Mouse (Mus musculus): Measurements from ENCODE around the gene Slc17a1. TPM values are rescaled to one million over a fixed set of nuclear protein-coding genes. Genes with fewer than 3 reads are reported as not detected.

Slc17a1 gene
- not detected for total RNA-seq (2021)
- long read RNA-seq, experiment 1, result 0 reads
- long read RNA-seq, experiment 2, result 0 reads

- no peak for DNase-seq
Measured at GRCm38 (mm10) chr13:23867405-23867804, at the start of gene Slc17a1. TSS of gene Slc17a1 (plus strand) at chr13:23867750.

DNA sequence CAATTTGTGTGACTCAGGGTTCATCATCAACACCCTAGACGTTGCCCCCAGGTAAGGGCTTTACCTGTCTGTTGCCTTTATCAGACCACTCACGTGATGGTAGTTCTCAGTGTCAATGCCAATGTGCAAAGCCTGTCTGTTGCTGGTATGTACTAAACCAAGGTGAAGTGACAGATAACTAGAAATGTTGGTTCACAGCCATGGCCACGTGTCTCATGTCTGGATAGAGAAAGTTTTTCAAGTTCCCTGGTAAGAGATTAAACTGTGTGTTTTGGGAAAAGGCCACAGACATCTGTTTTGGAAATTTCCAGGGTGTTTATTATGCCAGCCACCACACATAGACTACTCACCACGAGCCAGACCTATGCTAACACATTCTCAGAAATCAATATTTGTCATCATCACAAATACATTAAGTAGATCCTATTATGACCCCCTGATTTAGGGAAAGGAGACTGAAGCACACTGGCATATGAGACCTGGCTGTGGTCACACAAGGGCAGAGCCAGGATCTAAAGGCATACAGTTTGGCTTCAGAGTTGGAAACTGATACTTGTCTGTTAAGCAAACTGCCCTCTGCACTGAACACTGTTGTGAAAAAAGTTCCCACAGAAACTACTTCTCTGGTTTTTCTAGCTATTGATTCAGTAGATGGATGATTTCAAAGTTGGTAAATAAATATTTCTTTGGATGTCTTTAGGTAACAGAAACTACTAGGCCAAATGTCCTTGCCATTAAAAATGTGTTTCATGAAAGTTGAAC lies 47.2 kb upstream of the Slc17a1 start:
- DNase-seq, result no peak

DNA sequence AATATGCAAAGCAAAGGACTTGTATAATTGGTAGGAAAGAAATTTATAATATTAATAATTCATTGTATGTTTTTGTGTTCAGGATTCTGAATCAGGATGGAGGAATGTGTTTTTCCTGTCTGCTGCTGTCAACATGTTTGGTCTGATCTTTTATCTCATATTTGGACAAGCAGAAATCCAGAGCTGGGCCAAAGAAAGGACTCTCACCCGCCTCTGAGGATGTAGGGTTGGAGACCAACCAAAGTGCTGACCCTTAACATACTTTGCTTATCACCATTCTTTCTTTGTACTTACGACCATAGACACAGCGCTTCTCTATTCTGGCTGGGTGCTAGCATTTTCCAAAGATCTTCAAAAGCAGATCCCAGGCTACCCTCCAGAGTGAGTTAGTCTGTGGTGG lies 45.3 kb upstream of the Slc17a1 start:
- no peak for DNase-seq

DNA sequence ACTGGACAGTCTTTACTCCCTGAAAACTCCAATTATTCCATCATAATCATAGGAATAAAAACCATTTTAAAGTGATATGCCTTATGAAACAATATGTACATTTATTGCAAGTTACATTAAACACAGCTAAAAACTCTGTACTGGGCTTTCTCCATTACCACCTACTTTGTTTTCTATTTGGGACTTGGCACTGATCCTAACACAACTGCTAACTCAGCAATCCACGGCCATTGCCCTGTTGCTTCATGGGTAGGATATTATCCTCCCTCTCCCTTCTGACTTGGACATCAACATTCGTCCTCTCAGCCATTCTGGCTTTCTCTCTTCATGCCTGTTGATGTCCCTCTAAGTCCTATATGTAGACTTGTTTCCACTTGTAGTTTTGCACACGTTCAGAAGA lies 40.9 kb upstream of the Slc17a1 start:
- DNase-seq, result no peak

DNA sequence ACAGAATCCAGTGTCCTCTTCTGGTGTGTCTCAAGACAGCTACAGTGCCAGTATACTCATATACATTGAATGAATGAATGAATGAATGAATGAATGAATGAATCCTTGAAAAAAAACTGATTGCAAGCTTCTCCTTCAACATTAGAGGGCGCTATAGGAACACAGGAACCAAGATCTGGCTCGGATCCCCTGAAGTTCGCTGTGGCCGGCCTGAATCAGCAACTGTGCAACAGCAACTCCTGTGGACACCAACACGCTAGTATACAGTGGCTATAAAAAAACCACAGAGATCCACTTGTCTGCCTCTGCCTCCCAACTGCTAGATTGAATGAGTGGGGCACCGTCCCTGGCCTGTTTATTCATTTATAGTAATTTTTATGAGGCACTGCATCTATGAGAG lies 34.5 kb upstream of the Slc17a1 start:
- peak; percentile 22 to 54 for DNase-seq

- no peak for DNase-seq
Measured at GRCm38 (mm10) chr13:23834836-23835235, 32.7 kb upstream of the Slc17a1 start.

GRCm38 (mm10) chr13:23836630-23837029 lies 30.9 kb upstream of the Slc17a1 start:
- no peak for DNase-seq

GRCm38 (mm10) chr13:23839308-23839707 lies 28.2 kb upstream of the Slc17a1 start, which contains the start of gene Slc17a3:
TSS of gene Slc17a3 (plus strand) at chr13:23839434.
- DNase-seq, result no peak

DNA sequence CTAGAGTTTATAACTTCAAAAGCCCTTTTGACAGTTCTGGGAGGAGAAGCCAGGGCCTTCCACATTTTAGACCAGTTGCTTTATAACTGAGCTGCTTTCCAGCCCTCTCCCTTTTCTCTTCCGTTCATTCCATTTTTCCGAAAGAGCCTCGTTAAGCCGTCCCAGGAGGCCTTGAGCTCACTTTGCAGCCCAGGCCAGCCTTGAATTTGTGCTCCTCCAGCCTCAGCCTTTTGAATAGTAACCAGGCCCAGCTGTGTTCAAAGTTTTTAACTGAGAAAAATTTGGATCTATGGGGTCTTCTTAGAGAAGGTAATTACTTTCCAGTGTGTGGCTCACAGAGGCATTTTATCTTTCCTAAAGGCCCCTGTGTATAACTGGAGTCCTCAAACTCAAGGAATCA lies 21.7 kb upstream of the Slc17a1 start:
- no peak for DNase-seq

GRCm38 (mm10) chr13:23849299-23849698 lies 18.3 kb upstream of the Slc17a1 start:
- DNase-seq, result no peak

DNA sequence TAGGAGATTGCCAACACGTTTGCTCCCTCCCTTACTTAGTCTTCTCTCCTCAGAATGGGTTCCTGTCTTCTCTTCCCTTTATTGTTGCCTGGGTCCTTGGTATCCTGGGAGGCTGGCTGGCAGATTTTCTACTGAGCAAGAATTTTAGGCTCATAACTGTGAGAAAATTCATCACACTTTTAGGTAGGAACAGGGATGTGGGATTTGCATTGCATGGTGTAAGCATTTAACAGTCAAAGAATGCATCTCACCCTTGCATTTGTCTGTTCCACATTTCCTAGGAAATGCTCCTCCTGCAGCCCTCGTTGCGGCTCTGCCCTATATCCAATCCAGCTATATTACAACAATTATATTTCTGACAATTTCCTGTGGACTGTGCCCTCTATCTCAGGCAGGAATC lies 11.1 kb upstream of the Slc17a1 start:
- no peak for DNase-seq

DNA sequence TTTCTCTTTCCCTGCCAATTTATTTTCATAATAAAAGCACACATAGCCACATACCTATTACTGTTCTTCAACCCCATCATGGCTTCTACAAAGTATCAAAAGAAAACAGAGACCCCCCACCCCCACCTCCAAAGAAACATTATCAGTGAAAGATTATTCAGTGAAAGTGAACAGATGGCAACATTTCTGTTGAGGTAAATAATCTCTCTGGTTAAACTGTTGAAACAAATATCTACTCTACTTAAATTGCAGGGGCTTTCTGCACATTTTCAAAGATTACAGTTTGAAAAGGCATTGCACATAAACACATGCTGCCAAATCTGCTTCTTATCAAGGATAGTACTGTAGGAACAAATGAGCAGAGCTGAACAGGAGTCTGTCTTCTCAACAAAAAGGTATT lies 5.7 kb upstream of the Slc17a1 start:
- no peak for DNase-seq

DNA sequence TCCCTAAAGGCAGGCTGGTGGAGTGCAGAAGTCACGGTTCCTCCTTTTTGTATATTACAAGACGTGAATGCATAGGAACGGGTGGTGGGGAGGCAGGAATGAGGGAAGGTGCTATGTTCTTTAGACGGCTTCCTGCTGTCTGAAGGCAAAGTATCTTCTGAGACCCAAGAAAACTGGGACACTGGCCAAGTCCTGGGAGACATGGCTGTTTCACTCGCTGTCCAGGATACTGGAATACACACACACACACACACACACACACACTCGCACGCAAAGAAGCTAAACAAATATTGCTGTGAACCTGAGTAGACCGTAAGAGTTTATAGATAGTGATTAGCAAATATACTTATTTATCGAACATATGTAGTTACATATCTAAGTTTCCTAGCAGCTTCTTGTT lies 2.8 kb upstream of the Slc17a1 start:
- DNase-seq, result no peak

GRCm38 (mm10) chr13:23866086-23866710 lies 1.4 kb upstream of the Slc17a1 start:
- DNase-seq, result peak; percentile 3 to 6

DNA sequence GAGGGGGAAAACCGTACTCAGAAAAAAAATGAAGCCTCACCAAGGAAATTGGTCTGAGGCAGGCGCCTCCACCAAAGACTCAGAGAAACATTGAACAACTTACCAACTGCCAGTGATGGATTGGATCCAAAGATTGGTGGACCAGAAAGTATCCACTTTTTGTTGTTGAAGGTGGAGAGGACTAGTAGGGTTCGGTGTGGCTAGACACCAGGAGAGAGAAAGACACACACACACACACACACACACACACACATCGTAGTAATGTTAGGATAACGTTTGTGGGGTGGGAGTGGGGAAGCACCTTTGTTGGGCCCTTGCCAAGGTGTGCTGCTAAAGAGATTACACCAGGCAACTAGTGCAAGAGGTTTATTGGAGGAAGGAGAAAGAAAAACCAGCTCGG lies 550 bp upstream of the Slc17a1 start:
- DNase-seq, result no peak

DNA sequence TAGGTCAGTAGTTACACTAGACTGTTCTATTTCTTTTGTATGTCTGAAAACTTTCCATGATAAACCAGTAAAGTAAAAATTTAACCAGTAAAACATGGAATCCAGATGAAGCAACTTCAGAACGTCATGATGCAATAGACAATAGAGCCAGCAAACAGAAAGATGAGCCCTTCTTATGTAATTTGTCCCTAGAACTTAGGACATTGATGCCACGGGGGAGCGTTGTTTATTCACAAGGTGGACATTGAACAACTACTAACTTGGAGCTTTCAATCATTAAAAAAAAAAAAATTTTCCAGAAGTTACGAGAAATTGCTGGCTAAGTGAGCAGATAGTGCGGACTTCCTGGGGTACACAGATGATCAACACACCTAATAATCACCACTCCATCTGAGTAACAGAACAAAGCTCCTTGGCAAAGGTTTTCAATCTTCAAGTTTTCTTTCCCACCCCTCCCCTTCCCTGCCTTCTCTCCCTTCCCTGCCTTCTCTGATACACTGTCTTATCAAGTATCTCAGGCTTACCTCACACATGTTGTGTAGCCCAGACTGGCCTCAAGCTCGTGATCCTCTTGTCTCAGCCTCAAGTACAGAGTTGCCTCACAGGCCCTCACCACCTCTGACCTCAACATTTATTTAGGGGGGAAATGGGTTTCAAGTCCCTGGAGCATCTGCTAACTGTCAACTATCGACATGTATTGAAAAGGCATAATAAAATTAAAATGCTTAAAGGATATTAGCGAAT lies 1.4 kb downstream of the Slc17a1 start:
- DNase-seq, result no peak

- DNase-seq, result no peak
Measured at GRCm38 (mm10) chr13:23869996-23870395, 2.4 kb downstream of the Slc17a1 start.

GRCm38 (mm10) chr13:23873141-23873540 lies 5.6 kb downstream of the Slc17a1 start:
- no peak for DNase-seq

DNA sequence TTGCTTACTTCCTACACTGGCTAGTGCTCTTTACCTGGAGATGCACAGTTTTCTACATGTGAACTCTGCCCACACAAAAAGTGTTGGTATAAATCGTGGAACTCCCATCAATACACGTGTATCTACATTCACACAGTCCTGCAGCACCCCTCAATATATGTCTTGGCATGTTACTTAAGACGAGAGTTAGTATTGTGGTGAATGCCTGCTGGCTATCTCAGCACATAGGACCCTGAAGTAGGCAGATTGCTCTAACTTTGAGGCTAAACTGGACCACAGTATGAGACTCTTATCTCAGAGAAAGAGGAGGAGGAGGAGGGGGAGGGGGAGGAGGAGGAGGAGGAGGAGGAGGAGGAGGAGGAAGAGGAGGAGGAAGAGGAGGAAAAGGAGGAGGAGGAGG lies 11.6 kb downstream of the Slc17a1 start:
- no peak for DNase-seq

- DNase-seq, result no peak
Measured at GRCm38 (mm10) chr13:23879636-23880035, 12.1 kb downstream of the Slc17a1 start.

DNA sequence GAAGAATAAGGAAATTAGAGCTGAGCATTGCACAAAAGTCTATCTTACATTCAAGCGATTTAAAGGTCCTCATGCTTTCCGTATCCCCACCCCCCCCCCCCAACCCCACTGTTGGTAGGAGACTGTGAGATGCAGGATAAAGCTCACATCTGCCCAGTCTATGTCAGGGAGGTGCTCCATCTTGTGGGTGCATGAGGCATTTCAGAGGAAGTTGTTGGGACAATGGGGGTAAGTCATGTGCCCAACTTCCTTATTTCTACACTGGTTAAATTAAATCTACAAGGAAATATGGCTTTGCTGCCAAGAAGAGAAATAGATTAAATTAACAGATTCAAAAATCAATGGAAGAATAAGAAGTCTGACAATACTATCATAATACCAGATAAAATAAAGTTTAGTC lies 18.0 kb downstream of the Slc17a1 start:
- DNase-seq, result peak; percentile 16 to 17

DNA sequence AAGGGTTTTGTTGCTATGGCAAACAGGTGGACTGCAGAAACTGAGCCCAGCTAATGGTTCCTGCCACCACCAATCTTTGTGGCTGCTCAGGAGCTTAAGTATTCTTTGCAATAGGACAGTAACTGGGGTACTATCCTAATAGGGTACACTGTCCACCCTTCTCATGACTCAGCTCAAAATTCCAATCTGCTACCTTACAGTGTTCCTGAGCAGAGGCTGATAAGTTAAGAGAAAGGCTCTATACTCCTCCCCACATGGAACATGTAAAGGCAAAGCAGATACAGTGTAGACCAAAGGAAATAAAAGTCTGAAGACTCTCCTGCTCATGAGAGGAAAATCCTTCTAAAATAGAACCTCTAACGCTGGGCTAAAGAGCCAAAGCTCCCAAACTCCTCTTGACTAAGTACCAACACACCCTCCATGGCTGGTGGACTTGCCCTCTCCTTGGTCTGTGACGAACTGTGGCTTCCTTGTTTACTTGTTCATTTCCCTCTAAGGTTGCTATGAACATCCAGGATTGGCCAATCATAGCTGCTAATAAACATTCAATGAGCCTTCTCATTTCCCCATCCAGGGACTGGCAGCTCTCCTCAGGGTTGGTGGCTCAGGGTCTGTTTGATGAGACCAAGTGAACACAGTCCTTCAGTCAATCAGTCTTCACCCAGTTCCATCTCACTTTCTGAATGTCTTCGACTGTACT lies 19.6 kb downstream of the Slc17a1 start:
- no peak for DNase-seq

Data from heart, adult 18-20 months (tissue).